Mouse (Mus musculus) frontal cortex, postnatal 25 days (tissue): ENCODE measurements at regions not wholly inside any gene's neighbourhood (a gene's known extent, or its start where the extent isn't known, plus 50 kb on each side); places are given as distances from the start of the nearest gene placed in this dataset.
A peak's percentile ranks its signal among the peaks of the same experiment; 100 is the strongest.

Experiments used
- DNase-seq, 2 experiments: peaks; one replicate each; pipeline ENCODE4 v3.0.0; 2022; ENCODE audit warnings: low spot score in 2 of 2

DNA sequence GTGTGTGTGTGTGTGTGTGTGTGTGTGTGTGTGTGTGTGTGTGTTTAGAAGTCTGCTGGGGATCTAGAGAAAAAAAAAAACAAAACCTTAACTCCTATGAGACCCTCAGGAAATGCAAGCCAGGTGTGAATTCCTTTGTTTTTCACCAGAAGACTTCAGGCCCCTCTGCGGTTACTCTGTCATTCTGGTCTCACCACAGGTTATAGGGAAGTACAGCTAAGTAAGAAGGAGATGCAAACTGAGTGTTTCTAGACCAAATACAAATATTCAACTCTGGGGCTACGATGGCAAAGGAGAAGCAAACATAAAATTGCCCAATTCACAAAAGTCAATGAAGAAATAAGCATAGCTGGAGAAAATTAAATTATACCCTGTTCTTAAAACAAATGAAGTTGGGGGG, 54.9 kb upstream of the Basp1 start:
- no peak for DNase-seq

DNA sequence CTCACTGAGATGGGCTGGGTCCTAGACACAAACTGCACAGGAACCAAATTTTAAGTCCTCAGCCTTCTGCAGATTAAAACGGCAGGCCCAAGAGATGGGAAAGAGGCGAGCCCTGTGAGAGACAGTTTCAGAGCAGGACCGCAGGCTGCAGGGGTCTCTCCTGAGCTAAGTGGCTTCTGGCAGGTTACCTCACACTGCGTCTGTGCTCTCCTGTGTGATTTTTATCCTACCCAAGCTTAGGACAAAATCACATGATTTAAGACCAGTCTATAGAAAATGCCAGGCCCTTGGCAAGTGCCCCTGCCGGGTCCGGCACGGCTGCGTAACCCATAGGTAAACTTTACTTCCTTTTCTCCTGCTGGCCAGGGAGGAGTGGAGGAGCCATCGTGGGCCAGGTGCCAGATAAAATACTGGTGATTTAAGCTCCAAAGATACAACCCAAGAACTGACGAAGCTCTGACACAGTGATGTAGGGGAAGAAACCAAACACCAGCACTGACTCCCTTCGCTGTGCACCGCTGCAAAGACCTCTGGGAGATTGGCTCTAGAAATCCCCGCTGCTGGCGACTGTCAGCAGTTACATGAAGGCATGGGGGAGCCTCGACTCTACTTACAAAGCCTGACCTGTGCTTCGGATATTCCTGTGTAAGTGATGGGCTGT, 55.8 kb upstream of the Basp1 start:
- no peak for DNase-seq

DNA sequence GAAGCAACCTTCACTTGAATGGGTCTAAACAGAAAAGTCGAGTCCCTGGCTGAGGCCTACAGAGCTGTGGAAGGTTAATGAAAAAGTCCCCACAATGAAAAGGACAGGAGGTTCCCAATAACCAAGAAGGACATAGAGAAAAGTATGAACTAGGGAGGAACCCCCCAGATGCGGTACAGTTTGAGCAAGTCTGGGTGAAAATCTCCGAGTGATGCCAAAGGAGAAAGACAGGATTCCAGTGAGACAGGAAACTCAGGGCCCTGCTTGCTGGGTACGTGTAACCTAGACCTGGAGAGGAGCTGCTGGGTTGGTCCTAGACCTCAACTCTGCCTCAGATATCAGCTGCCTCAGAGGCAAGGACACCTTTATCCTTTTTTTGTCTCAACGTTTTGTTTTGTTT, 57.8 kb upstream of the Basp1 start:
- DNase-seq, result no peak

DNA sequence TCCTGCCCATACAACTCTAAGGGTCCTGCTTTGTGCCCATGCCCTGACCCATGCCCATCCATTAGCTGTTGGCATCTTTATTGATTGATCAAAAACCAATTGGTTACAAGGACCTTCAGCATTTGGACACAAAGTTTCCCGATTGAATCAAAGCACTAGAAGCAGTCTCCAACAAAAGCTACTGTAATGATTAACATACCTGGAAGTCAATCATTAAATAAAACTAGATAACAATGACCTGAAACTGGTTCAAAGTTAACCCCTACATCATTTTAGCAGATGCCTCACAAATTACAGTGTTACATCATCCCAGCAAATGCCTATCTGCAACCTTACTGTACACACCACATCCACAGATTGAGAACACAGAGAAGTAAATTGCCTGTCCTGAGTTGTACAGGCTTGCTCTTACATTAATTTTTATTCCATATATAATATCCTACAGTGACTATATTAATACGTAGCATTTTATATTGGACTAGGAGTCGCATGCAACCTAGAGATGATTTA, 59.7 kb upstream of the Basp1 start:
- DNase-seq, result no peak

DNA sequence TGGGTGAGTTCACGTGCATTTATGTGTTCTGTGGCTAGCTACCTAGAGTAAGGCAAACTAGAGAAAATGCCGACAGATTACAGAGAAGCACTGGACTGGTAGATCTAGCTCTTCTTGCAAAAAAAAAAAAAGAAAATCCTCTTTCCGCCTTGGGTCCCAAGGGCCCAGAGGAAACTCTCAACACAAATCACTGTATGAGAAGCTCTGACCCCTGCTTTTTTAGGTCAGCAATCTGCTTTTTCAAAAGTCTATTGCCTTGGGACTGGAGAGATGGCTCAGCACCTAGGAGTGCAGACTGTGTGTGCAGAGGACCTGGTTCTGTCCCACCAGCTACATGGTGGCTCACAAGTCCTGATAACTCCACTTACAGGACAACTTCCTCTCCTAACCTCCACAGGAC, 60.5 kb upstream of the Basp1 start:
- DNase-seq, result no peak

DNA sequence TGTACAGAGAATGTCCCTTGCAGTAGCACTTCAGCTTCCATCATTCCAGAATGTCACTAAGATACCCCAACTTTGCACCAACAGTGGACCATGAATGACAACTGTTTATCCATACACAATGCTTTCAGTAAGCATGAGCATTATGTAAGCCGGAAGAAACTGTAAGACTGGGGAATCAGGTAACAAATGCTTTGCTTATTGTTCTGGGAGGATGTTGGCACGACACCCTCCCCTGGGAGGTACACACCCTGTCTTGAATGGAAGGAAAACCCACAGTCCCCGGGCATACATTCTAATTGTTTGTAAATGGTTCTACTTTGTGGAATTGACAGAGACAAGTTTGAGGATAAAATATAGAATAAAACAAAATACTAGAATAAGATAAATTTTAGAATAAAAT, 69.0 kb upstream of the Basp1 start:
- DNase-seq, result no peak

DNA sequence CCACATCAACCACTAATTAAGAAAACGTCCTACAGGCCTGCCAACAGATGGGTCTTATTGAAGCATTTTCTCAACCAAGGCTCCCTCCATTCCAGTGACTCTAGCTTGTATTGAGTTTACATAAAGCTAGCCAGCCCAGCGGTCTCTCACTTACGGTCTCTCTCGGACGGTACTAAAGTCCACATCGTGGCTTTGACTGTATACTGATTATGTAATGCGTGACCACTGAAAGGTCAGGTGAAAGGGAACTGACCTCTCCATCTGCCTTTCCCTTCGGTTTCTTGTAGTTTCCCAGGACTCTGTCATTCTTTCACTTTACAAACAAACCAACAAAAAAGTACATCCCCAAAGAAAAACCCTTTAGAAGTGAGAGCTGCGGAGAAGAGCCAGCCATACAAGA, 71.8 kb upstream of the Basp1 start:
- no peak for DNase-seq

DNA sequence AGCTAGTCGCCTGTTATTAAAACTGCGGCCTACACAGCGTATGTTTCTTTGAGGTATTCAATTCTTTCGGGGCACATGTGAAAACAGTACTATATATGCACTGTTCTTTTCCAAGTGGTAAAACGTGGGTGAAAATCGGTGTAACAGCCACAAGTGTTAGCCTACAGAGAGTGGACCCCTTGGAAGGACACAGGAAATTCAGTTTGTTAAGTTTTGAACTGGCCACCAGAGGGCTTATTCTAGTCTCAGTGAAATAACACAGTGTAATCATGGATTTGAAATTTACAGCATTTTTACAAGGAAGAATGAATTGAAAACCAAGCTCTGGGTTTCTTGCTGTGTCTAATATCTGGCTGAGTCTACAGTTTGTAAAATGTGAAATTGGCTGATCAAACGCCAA, 72.6 kb upstream of the Basp1 start:
- no peak for DNase-seq

DNA sequence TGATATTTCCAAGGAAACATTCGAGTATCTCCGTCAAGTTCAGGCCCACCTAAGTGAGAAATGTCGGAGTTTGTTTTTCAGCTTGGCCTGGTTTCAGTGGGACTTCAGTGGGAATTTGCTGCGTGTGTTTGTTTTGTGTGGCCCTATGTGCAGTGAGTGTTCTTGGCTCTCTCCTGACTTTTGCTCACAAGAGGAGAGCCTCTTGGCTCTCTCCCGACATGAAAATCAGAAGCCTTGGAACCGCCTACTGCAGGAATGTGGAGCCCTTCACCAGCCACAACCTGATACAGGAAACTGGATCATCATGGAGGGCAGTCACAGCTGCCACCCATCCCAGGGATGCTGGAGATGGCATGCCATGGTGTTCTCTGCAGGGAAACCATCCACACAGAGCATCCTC, 76.2 kb upstream of the Basp1 start:
- DNase-seq, result no peak

DNA sequence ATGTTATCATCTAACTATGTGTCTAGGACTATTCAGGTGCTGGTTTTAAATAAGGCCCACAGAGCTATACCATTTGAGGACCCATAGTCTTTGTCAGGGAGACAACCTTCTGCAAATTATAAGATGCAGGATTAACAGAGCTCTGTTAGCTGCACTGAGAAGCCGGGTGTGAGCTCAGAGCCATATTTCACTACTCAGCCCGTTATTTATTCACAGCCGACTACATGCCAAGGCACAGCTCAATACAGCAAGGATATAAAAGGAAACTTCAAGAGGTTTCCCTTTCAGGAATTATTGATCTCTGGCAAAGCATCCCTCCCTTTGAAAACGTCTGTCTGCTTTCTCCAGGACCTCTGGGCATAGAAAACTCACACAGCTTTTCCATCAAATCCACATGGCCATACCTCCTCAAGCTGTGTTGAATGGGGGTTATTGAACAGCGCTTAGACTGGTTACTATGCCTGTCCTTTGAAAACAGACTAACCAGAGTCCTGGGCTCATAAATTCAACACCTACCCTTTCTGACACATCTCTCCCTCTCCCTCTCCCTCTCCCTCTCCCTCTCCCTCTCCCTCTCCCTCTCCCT, 78.7 kb upstream of the Basp1 start:
- DNase-seq, result no peak

DNA sequence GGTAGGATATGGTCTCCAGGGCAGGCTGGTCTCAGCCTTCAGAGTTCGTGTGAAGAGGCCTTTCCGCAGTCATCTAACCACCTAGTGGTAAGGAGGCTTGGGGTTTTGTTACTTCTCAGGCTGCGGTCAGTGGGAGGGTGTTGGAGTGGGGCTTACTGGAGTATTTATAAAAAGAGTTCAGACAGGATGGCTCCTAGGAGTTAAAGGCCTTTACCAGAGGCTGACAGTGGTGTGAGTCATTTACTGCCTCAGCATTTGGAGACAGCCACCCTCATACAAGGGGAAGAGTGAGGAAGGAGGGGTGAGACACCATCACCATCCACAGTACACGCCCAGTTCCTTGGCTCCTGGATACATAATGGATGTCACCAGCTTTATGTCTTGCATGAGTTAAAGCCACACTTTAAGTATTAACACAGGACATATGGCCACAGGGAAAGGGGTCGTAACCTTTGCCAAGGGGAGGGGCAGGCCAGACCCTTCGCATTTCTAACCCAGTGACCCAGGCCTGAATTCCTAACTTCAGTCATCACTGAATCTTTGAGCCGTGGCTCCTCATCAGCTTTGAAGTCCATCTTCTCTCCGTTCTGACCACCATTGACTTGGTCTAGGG, 81.2 kb upstream of the Basp1 start:
- no peak for DNase-seq

DNA sequence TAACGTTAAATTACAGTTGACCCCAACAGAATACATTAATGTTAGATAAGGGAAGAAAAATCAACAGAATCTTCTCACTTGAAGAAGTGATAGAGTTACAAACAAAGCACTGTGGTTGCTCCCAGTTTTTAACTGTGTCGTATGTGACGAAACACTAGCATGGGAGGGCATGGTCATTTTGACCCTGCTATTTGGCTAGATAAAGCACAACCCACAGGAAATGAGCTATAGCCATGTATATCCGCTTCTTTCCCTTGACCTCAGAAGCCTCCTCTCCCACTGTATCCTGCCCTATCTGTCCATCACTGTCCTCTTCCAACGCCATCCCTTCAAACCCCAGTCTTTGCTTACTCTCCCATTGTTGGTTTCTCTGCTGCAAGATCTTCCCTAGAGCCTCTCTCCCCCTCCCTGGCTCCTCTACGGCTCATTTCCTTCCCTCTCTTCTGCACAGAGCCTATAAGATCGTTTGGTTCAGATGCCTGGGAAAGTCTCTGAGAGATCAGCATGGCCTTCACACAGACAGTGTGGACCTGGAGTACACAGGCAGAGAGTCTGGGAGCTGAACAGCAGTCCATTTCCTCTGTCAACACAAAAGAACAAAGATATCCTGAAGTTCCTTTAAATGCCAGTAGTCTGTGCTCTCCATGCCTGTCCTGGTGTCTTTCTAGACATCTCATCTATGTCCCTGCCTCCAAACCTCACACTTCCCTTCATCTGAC, 82.5 kb upstream of the Basp1 start:
- DNase-seq, result no peak

DNA sequence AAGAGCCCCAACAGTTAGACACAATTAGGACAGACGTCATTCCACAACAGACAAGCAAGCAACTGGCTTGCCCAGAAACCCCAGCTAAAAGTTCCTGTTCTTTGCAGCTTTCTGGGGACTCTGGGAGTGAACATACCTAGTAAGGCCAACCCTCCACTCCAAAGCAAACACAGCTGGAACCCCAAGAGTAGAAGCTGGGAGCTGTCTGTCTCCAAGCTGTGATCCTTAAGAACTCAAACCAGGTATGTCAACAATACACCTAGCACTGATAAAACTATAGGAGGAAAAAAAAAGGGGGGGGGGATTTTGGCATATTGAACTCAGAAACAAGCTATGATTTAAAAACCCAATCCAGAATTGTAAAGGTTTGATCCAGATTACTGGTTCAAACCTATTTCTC, 84.2 kb upstream of the Basp1 start:
- no peak for DNase-seq

DNA sequence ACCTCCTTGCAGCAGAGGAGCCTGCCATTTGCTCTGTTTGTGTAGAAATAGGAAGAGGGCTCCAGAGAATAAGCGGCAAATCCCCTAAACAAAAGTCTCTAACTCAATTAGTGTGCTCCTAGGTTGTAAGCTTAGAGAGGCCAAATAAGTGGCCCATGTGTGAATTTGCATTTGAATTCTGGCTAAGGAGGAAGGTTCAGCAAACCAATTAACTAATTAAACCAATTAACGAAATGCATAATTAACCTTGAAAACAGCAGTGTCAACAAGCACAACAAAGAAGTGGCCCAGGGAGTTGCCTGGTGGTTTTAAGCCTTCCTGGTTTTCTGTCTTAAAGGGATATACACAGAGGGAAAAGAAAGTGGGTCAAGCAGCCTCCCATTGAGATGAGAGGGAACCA, 84.9 kb upstream of the Basp1 start:
- no peak for DNase-seq

DNA sequence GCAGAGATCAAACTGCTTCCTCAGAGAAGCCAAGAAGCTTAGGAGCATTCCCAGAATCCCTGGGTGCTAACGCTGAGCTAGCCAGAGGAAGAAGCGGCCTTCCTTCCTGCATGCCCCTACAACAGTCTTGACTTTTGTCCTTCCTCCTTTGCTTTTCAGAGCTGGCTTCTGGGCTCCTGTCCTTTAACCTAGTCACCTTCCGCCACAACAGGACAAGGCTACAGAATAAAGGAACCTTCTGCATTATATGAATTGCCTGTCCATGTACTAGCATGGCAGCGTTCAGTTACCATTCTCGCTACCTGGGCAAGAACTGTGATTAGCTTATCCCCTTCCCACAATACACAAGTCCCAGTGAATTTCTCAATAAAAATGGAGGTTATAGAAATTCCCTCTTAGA, 88.9 kb upstream of the Basp1 start:
- no peak for DNase-seq

DNA sequence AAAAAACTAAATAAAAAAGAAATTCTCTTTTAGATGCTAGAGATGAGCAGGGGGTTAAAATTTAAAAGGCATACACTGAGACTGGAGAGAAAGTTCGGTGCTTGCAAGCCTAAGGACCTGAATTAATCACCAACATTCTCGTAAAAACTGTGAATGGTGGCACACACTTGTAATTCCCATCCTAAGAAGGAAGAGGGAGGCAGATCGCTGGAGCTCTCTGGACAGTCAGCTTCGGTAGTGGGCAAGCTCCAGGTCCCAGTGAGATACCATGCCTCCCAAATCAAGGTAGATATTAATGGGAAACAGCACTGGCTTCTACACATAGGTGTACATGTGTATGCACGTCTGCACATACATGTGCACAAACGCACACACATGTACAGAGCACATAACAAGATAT, 89.5 kb upstream of the Basp1 start:
- no peak for DNase-seq

DNA sequence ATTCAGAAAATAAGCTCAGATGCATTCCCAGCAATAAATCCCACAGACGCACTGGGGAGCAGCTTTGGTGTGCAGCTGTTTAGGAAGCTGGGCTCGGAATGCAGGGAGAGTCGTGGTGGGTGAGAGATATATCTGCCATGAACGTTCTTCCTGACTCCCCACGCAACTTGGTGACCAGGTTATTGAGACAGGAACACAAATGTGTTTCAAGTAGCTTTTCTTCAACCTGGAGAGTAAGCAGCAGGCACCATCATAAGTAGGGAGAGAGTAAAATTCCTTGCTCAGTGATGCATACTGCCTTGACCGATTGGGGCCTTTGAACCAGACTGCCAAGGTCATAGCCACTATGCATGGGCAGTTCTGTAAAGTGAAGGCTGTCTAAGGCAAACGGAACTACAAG, 95.6 kb upstream of the Basp1 start:
- no peak for DNase-seq

DNA sequence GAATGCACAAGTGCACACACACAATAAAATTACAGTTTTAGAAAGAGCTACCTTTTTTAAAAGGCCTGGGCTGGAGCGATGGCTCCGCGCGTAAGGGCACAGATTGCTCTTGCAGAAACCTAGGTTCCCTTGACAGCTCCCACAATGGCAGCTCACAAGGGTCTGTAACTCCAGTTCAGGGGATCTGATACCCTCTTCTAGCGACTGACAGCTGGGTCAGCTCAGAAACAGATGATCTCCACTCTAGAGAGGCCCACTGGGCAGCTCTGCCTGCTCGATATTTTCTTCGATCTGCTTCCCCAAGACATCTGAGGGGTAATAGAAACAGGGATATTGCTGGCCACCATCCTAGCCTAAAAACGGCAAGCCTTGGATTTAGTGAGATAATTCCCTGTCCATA, 96.0 kb upstream of the Basp1 start:
- no peak for DNase-seq

DNA sequence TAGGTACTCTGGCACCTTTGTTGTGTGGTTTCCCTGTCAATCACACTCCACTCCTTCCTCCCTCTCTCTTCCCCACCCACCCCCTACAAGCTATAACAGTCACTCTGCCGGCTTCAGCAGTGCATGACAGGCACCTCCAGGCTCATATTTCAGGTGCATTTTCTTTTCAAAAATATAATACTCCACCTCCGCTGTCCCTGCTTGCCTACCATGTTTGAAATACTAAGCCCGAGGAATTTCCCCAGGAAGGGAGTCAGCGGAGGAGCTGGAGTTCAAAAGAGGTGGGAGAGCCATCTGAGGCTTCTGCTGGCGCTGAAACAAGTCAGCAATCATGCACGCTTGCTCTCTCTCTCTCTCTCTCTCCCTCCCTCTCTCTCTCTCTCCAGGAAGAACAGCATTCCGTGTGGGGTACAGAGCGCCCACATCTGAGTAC, 96.5 kb upstream of the Basp1 start:
- no peak for DNase-seq

DNA sequence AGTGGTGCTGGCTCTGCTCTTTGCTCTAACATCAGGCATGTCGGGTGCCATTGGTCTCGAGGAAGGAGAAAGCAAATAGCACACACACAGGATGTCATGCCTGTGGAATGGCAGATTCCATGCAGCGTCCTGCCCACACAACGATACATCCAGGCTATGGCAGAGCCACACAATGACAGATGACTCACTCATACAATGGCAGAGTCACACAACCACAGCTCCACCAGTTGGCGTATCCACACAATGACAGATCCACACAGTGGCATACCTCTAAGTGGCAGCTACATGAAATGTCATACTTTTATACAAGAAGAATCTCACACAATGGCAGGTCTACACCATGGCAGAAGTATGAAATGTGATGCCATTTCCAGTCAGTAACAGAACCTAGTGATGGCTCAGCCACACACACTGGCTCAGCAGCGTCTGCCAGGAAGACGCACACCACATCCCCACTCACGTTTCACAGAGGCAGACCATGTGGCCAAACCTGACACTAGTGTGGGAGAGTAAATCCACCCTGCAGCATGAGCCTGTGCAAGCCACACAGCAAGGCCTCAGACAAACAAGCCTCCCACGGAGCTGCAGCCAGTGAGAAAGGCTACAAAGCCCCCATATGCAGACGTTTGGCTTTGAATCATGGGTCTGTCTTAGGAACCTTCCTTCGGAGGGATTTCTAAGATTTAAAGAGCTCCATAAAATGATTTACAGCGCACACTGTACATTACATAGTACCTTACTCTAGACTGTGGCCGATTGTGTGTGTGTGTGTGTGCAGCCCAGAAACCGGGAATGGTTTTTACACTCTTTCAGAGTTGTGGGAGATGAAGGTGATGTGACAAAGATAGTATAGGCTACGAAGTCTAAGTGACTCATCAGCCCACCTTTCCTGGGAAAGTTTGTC, 104.0 kb upstream of the Myo10 start:
- peak in 1 of 2 experiments; percentile 7 for DNase-seq

DNA sequence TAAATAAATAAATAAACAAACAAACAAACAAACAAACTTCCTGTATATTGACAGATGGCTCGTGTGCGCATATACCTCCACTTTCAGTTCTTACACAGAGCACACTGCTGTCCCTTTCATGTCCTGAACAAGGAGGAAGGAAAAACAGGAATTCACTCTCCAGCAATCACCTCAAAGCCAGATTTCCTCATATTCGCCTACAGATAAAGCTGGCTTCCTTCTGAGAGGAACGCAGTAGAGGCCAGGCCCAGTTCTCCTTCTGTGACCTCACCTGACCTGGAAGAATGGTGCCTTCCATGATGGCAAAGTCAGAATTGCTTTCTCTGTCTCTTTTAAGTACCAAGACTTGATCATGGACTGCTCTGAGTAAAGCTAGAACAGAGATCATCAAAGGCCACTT, 98.1 kb upstream of the Myo10 start:
- no peak for DNase-seq

DNA sequence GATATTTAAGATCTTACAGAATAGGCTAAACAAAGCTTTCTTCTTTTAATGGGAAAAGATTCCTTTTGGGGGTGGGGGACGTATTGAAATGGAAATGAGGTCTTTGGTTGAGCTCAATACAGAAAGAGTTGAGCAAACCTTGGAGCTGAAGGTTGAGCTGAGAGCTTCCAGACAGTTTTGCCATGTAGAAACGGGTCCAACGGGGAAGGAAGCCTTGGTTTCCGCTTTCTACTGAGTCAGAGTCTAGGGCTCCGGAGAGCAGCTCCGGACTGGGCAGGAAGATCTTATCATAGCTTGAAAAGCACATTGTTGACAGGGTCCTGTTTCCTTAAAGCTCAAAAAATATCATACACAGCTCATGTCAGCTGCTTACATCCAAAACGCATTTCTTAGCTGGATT, 97.0 kb upstream of the Myo10 start:
- no peak for DNase-seq
